In the genomic region with DNA sequence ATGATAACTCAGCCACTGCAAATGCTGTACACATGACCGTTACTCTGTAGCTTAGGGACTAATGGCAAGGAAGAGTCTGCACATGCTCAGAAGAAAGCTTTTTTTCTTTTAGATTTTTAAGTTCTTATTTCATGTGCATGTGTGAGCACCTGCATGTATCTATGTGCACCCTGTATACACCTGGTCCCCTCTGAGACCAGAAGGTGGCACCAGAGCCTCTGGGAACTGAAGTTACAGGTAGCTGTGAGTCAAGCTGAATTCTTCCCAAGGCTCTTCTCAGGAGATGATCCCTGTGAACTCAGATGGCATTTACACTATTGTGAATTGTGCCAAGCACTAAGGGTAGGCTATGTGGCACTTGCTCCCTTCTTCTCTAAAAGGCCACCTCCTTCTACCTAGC, we compare ENCODE assay signal across 22 mouse cellular contexts. TPM values are rescaled to one million over a fixed set of nuclear protein-coding genes. Genes with fewer than 3 reads are reported as not detected.
DNase-seq lines count a peak whose midpoint lies in the region; ATAC-seq and TF ChIP-seq lines count a peak whose summit lies in the region.
"Had no signal": no experiment of that assay in that cellular context is flagged by ENCODE, and none has a peak within 500 bp of the region (broad histone marks: within the 10 kb centered on the region; RNA-seq: fewer than 3 reads in every experiment).

No protein-coding gene starts in this region.

- DNase-seq in forebrain, postnatal 0 days = no peak
- no peak for DNase-seq in forebrain, embryonic 11.5 days (ENCODE audit: low spot score)
- DNase-seq in kidney, postnatal 0 days (ENCODE audit: low spot score) = no peak
- no peak for DNase-seq in kidney, adult 11 months
- DNase-seq in midbrain, postnatal 0 days (ENCODE audit: low spot score) = peak; percentile 23
- no peak for DNase-seq in midbrain, embryonic 11.5 days (ENCODE audit: low spot score, missing footprints)
- no peak for DNase-seq in thymus, postnatal 25 days
- DNase-seq in adrenal gland, adult 2 months = no peak
- DNase-seq: adrenal gland, postnatal 25 days; cerebellum, adult 11-12 months; cerebellum, postnatal 36 days; gastrocnemius, postnatal 14 days; heart, postnatal 10 days; thymus, adult 2 months had no signal

- H3K9me3 ChIP-seq in forebrain, postnatal 0 days (ENCODE audit: low read length) = no peaks in the 10 kb centered on the region
- no peaks in the 10 kb centered on the region for H3K9me3 ChIP-seq in forebrain, embryonic 11.5 days (ENCODE audit: control insufficient read depth, low read length)
- no peaks in the 10 kb centered on the region for H3K9me3 ChIP-seq in kidney, postnatal 0 days (replicated peaks; ENCODE audit: low read length)
- H3K9me3 ChIP-seq in midbrain, postnatal 0 days (ENCODE audit: low read length) = no peaks in the 10 kb centered on the region
- H3K9me3 ChIP-seq in midbrain, embryonic 11.5 days (ENCODE audit: control insufficient read depth, low read length) = no peaks in the 10 kb centered on the region
- H3K9me3 ChIP-seq: embryonic facial prominence, embryonic 10.5 days; forebrain, embryonic 12.5 days; limb, embryonic 15.5 days; lung, embryonic 15.5 days; midbrain, embryonic 12.5 days; neural tube, embryonic 15.5 days; stomach, embryonic 15.5 days had no signal

- H3K36me3 ChIP-seq in forebrain, postnatal 0 days (ENCODE audit: insufficient read depth) = peaks cover 12% of the 10 kb centered on the region; the same call in 1 of the 2 replicates
- no peaks in the 10 kb centered on the region for H3K36me3 ChIP-seq in forebrain, embryonic 11.5 days (ENCODE audit: control insufficient read depth, insufficient read depth, low read length)
- no peaks in the 10 kb centered on the region for H3K36me3 ChIP-seq in kidney, postnatal 0 days (ENCODE audit: insufficient read depth, low read length)
- H3K36me3 ChIP-seq in midbrain, postnatal 0 days (ENCODE audit: insufficient read depth, low read length) = peaks cover 34% of the 10 kb centered on the region
- H3K36me3 ChIP-seq in midbrain, embryonic 11.5 days (ENCODE audit: control insufficient read depth, insufficient read depth, low read length) = no peaks in the 10 kb centered on the region
- H3K36me3 ChIP-seq: embryonic facial prominence, embryonic 10.5 days; forebrain, embryonic 12.5 days; limb, embryonic 15.5 days; lung, embryonic 15.5 days; midbrain, embryonic 12.5 days; neural tube, embryonic 15.5 days; stomach, embryonic 15.5 days had no signal

- H3K4me1 ChIP-seq in forebrain, postnatal 0 days (ENCODE audit: insufficient read depth) = no peaks in the 10 kb centered on the region
- no peaks in the 10 kb centered on the region for H3K4me1 ChIP-seq in forebrain, embryonic 11.5 days (replicated peaks; ENCODE audit: control insufficient read depth, insufficient read depth, low read length)
- no peaks in the 10 kb centered on the region for H3K4me1 ChIP-seq in kidney, postnatal 0 days (replicated peaks; ENCODE audit: insufficient read depth, low read length)
- no peaks in the 10 kb centered on the region for H3K4me1 ChIP-seq in midbrain, postnatal 0 days (ENCODE audit: insufficient read depth, low read length)
- H3K4me1 ChIP-seq in midbrain, embryonic 11.5 days (ENCODE audit: control insufficient read depth, insufficient read depth, low read length) = no peaks in the 10 kb centered on the region
- H3K4me1 ChIP-seq: embryonic facial prominence, embryonic 10.5 days; forebrain, embryonic 12.5 days; limb, embryonic 15.5 days; lung, embryonic 15.5 days; midbrain, embryonic 12.5 days; neural tube, embryonic 15.5 days; stomach, embryonic 15.5 days had no signal

- WGBS in forebrain, postnatal 0 days = 97% methylated on average over 1 of the region's 1 CpGs
- WGBS in forebrain, embryonic 11.5 days = 81% methylated on average over 1 of the region's 1 CpGs
- 91% methylated on average over 1 of the region's 1 CpGs for WGBS in kidney, postnatal 0 days
- WGBS in midbrain, postnatal 0 days = 78% methylated on average over 1 of the region's 1 CpGs
- WGBS in midbrain, embryonic 11.5 days = 90% methylated on average over 1 of the region's 1 CpGs

- H3K27ac ChIP-seq in forebrain, postnatal 0 days (ENCODE audit: low read depth, low read length) = no peak overlapping the region
- H3K27ac ChIP-seq in forebrain, embryonic 11.5 days (ENCODE audit: low read depth, low read length) = no peak overlapping the region
- no peak overlapping the region for H3K27ac ChIP-seq in kidney, postnatal 0 days
- H3K27ac ChIP-seq in midbrain, postnatal 0 days (ENCODE audit: low read depth, low read length) = no peak overlapping the region
- no peak overlapping the region for H3K27ac ChIP-seq in midbrain, embryonic 11.5 days (ENCODE audit: low read depth, low read length)
- H3K27ac ChIP-seq: embryonic facial prominence, embryonic 10.5 days; forebrain, embryonic 12.5 days; limb, embryonic 15.5 days; lung, embryonic 15.5 days; midbrain, embryonic 12.5 days; neural tube, embryonic 15.5 days; stomach, embryonic 15.5 days had no signal

- H3K9ac ChIP-seq in forebrain, postnatal 0 days = no peak overlapping the region
- H3K9ac ChIP-seq in forebrain, embryonic 11.5 days (ENCODE audit: low read length) = no peak overlapping the region
- no peak overlapping the region for H3K9ac ChIP-seq in kidney, postnatal 0 days (ENCODE audit: low read depth, low read length)
- H3K9ac ChIP-seq in midbrain, postnatal 0 days (replicated peaks; ENCODE audit: low read length, poor library complexity, severe bottlenecking) = no peak overlapping the region
- no peak overlapping the region for H3K9ac ChIP-seq in midbrain, embryonic 11.5 days (ENCODE audit: low read length)
- H3K9ac ChIP-seq: forebrain, embryonic 12.5 days; limb, embryonic 15.5 days; lung, embryonic 15.5 days; midbrain, embryonic 12.5 days; neural tube, embryonic 15.5 days; stomach, embryonic 15.5 days had no signal

- no peak overlapping the region for H3K4me2 ChIP-seq in forebrain, postnatal 0 days (ENCODE audit: low read depth)
- no peak overlapping the region for H3K4me2 ChIP-seq in forebrain, embryonic 11.5 days (ENCODE audit: low read depth, low read length, severe bottlenecking)
- H3K4me2 ChIP-seq in kidney, postnatal 0 days (ENCODE audit: low read length) = no peak overlapping the region
- no peak overlapping the region for H3K4me2 ChIP-seq in midbrain, postnatal 0 days (ENCODE audit: low read depth, low read length, poor library complexity, severe bottlenecking)
- no peak overlapping the region for H3K4me2 ChIP-seq in midbrain, embryonic 11.5 days
- H3K4me2 ChIP-seq: forebrain, embryonic 12.5 days; limb, embryonic 15.5 days; lung, embryonic 15.5 days; midbrain, embryonic 12.5 days; neural tube, embryonic 15.5 days; stomach, embryonic 15.5 days had no signal

- peak; percentile 49 for TF ChIP-seq CTCF in forebrain, postnatal 0 days (IDR thresholded peaks at IDR 0.05; ENCODE audit: low read depth)
- peak; percentile 45; the same call in 1 of the 2 replicates for TF ChIP-seq CTCF in kidney, postnatal 0 days (IDR thresholded peaks at IDR 0.05; ENCODE audit: low read depth)
- peak; percentile 59 for TF ChIP-seq CTCF in midbrain, postnatal 0 days (IDR thresholded peaks at IDR 0.05)

- no peak for ATAC-seq in forebrain, postnatal 0 days
- no peak for ATAC-seq in forebrain, embryonic 11.5 days (replicated peaks; ENCODE audit: low FRiP score)
- no peak for ATAC-seq in kidney, postnatal 0 days (replicated peaks; ENCODE audit: low FRiP score, low read depth)
- ATAC-seq in midbrain, postnatal 0 days (ENCODE audit: low FRiP score) = no peak
- no peak for ATAC-seq in midbrain, embryonic 11.5 days (ENCODE audit: low FRiP score)
- ATAC-seq: Patski had no signal

- no peaks in the 10 kb centered on the region for H3K27me3 ChIP-seq in forebrain, postnatal 0 days (ENCODE audit: insufficient read depth, low read length)
- no peaks in the 10 kb centered on the region for H3K27me3 ChIP-seq in forebrain, embryonic 11.5 days (ENCODE audit: control insufficient read depth, insufficient read depth, low read length)
- no peaks in the 10 kb centered on the region for H3K27me3 ChIP-seq in kidney, postnatal 0 days (ENCODE audit: insufficient read depth, low read length)
- no peaks in the 10 kb centered on the region for H3K27me3 ChIP-seq in midbrain, postnatal 0 days (ENCODE audit: insufficient read depth, low read length)
- no peaks in the 10 kb centered on the region for H3K27me3 ChIP-seq in midbrain, embryonic 11.5 days (ENCODE audit: control insufficient read depth, insufficient read depth, low read length)
- H3K27me3 ChIP-seq: limb, embryonic 15.5 days; lung, embryonic 15.5 days; neural tube, embryonic 15.5 days; Patski; stomach, embryonic 15.5 days had no signal

- H3K4me3 ChIP-seq in forebrain, postnatal 0 days (ENCODE audit: low read depth, low read length) = no peak overlapping the region
- H3K4me3 ChIP-seq in forebrain, embryonic 11.5 days (ENCODE audit: low read depth, low read length) = no peak overlapping the region
- H3K4me3 ChIP-seq in kidney, postnatal 0 days (replicated peaks; ENCODE audit: low read depth, low read length) = no peak overlapping the region
- H3K4me3 ChIP-seq in midbrain, postnatal 0 days (ENCODE audit: low read depth, low read length) = no peak overlapping the region
- H3K4me3 ChIP-seq in midbrain, embryonic 11.5 days (ENCODE audit: low read depth, low read length) = no peak overlapping the region
- H3K4me3 ChIP-seq: embryonic facial prominence, embryonic 10.5 days; forebrain, embryonic 12.5 days; limb, embryonic 15.5 days; lung, embryonic 15.5 days; midbrain, embryonic 12.5 days; neural tube, embryonic 15.5 days; stomach, embryonic 15.5 days had no signal

RNA-seq across cellular contexts. Expression of a gene that starts 19.9 kb away (rescaled TPM):
- 13.3 and 16.2 TPM in 2 replicates for total RNA-seq in forebrain, postnatal 0 days (2014; rRNA removed)
- 3.5 and 5.3 TPM in 2 replicates for polyA plus RNA-seq in forebrain, postnatal 0 days (2015; fragmentation: Nextera tagmentation; extraction: Ambion mirVana)
- polyA plus RNA-seq in forebrain, embryonic 11.5 days (2014; fragmentation: Nextera tagmentation; extraction: Ambion mirVana) = 0.17 and 0.20 TPM in 2 replicates
- 0.41 and 0.51 TPM in 2 replicates for polyA plus RNA-seq in kidney, postnatal 0 days (2015; fragmentation: Nextera tagmentation; extraction: Ambion mirVana)
- total RNA-seq in midbrain, postnatal 0 days (2014; rRNA removed) = 23.0 and 27.7 TPM in 2 replicates
- 6.9 and 8.0 TPM in 2 replicates for polyA plus RNA-seq in midbrain, postnatal 0 days (2015; fragmentation: Nextera tagmentation; extraction: Ambion mirVana)
- polyA plus RNA-seq in midbrain, embryonic 11.5 days (2014; fragmentation: Nextera tagmentation; extraction: Ambion mirVana) = 0.58 and 0.68 TPM in 2 replicates
- 10 to 100 TPM; 10.6 to 23.5 TPM for total RNA-seq in adrenal gland, adult 2 months (2021)
- polyA plus RNA-seq in adrenal gland, adult 2 months (2012; rRNA removed) = 9.5 and 13.9 TPM in 2 replicates

RNA-seq across cellular contexts. Expression of a gene that starts 43.2 kb away (rescaled TPM):
- 309 and 330 TPM in 2 replicates for total RNA-seq in forebrain, postnatal 0 days (2014; rRNA removed)
- polyA plus RNA-seq in forebrain, postnatal 0 days (2015; fragmentation: Nextera tagmentation; extraction: Ambion mirVana) = 1,517 and 1,700 TPM in 2 replicates
- 1,460 and 1,571 TPM in 2 replicates for polyA plus RNA-seq in forebrain, embryonic 11.5 days (2014; fragmentation: Nextera tagmentation; extraction: Ambion mirVana)
- polyA plus RNA-seq in kidney, postnatal 0 days (2015; fragmentation: Nextera tagmentation; extraction: Ambion mirVana) = 707 and 805 TPM in 2 replicates
- total RNA-seq in midbrain, postnatal 0 days (2014; rRNA removed) = 341 and 436 TPM in 2 replicates
- 1,643 and 1,657 TPM in 2 replicates for polyA plus RNA-seq in midbrain, postnatal 0 days (2015; fragmentation: Nextera tagmentation; extraction: Ambion mirVana)
- 1,665 and 1,827 TPM in 2 replicates for polyA plus RNA-seq in midbrain, embryonic 11.5 days (2014; fragmentation: Nextera tagmentation; extraction: Ambion mirVana)
- 100 to 1,000 TPM; 656 to 668 TPM for total RNA-seq in adrenal gland, adult 2 months (2021)
- 41.3 and 57.3 TPM in 2 replicates for polyA plus RNA-seq in adrenal gland, adult 2 months (2012; rRNA removed)

Comparison
In these comparisons a context has a peak if more than half of its experiments do, and no peak if none do; other contexts are left out.
1. RNA of a gene that starts 43.2 kb away (polyA plus RNA-seq): 1,517 to 1,700 TPM in forebrain, postnatal 0 days, 1,665 to 1,827 TPM in midbrain, embryonic 11.5 days, 1,643 to 1,657 TPM in midbrain, postnatal 0 days, 1,460 to 1,571 TPM in forebrain, embryonic 11.5 days and 707 to 805 TPM in kidney, postnatal 0 days; 41.3 to 57.3 TPM in adrenal gland, adult 2 months; every median in the first group is over 10 times any median in the second.
2. Peak in every context shown above with its lines, with median percentiles within 50 percentile points of each other: CTCF ChIP-seq.